Mouse (Mus musculus): ENCODE results near the gene Galntl6.

Gene Galntl6

GRCm38 (mm10) chr8:57958121-57958901 lies 954.1 kb downstream of the Galntl6 start:
- no peak for DNase-seq

GRCm38 (mm10) chr8:57955501-57955900 lies 956.9 kb downstream of the Galntl6 start:
- no peak for DNase-seq

- no peak for DNase-seq
Observed at GRCm38 (mm10) chr8:57941113-57941512, 971.3 kb downstream of the Galntl6 start.

GRCm38 (mm10) chr8:57939856-57940420 lies 972.5 kb downstream of the Galntl6 start:
- DNase-seq: no peak

GRCm38 (mm10) chr8:57939177-57939855 lies 973.1 kb downstream of the Galntl6 start:
- DNase-seq: peak; percentile 69

GRCm38 (mm10) chr8:57927074-57927473 lies 985.4 kb downstream of the Galntl6 start:
- no peak for DNase-seq

GRCm38 (mm10) chr8:57923556-57923955 lies 988.9 kb downstream of the Galntl6 start:
- DNase-seq: no peak

- no peak for DNase-seq
Observed at GRCm38 (mm10) chr8:57923130-57923529, 989.3 kb downstream of the Galntl6 start.

- DNase-seq: no peak
Observed at GRCm38 (mm10) chr8:57922214-57923070, 990.0 kb downstream of the Galntl6 start.

- DNase-seq: no peak
Observed at GRCm38 (mm10) chr8:57920326-57920903, 992.0 kb downstream of the Galntl6 start.

- no peak for DNase-seq
Observed at GRCm38 (mm10) chr8:57918720-57919640, 993.5 kb downstream of the Galntl6 start.

GRCm38 (mm10) chr8:57893360-57893759 lies 1019.1 kb downstream of the Galntl6 start:
- no peak for DNase-seq

- no peak for DNase-seq
Observed at GRCm38 (mm10) chr8:57892115-57892514, 1020.3 kb downstream of the Galntl6 start.

GRCm38 (mm10) chr8:57890159-57890558 lies 1022.3 kb downstream of the Galntl6 start:
- no peak for DNase-seq

- DNase-seq: no peak
Observed at GRCm38 (mm10) chr8:57888831-57889230, 1023.6 kb downstream of the Galntl6 start.

GRCm38 (mm10) chr8:57879452-57879851 lies 1033.0 kb downstream of the Galntl6 start:
- DNase-seq: peak; percentile 55

GRCm38 (mm10) chr8:57849074-57849473 lies 1063.4 kb downstream of the Galntl6 start:
- no peak for DNase-seq

GRCm38 (mm10) chr8:57843461-57843860 lies 1069.0 kb downstream of the Galntl6 start:
- DNase-seq: no peak

- no peak for DNase-seq
Observed at GRCm38 (mm10) chr8:57842462-57843391, 1069.7 kb downstream of the Galntl6 start.

- DNase-seq: no peak
Observed at GRCm38 (mm10) chr8:57841446-57841845, 1071.0 kb downstream of the Galntl6 start.
